Mouse (Mus musculus): ENCODE measurements around the gene B3gnt6.

B3gnt6 gene

GRCm38 (mm10) chr7:98149802-98150201 lies 49.5 kb downstream of the B3gnt6 start:
- DNase-seq (ENCODE audit: low spot score in 2 of 2), result no peak

- no peak for DNase-seq (ENCODE audit: low spot score in 2 of 2)
These were observed 50.4 kb downstream of the B3gnt6 start for GRCm38 (mm10) chr7:98148721-98149407.

- no peak for DNase-seq (ENCODE audit: low spot score in 2 of 2)
These were observed 51.5 kb downstream of the B3gnt6 start for GRCm38 (mm10) chr7:98147766-98148165.

GRCm38 (mm10) chr7:98146447-98146845 lies 52.8 kb downstream of the B3gnt6 start:
- no peak for DNase-seq (ENCODE audit: low spot score in 2 of 2)

- no peak for DNase-seq (ENCODE audit: low spot score in 2 of 2)
These were observed 53.3 kb downstream of the B3gnt6 start for GRCm38 (mm10) chr7:98145842-98146446.

- no peak for DNase-seq (ENCODE audit: low spot score in 2 of 2)
These were observed 53.9 kb downstream of the B3gnt6 start, which contains the start of gene Omp for GRCm38 (mm10) chr7:98145402-98145801. Omp (minus strand) TSS chr7:98145502.

- no peak for DNase-seq (ENCODE audit: low spot score in 2 of 2)
These were observed 56.6 kb downstream of the B3gnt6 start for GRCm38 (mm10) chr7:98142648-98143047.

Data from urinary bladder, adult 18-20 months (tissue).